Mouse (Mus musculus): ENCODE results near the gene Synpo2. TPM values are rescaled to one million over a fixed set of nuclear protein-coding genes. Genes with fewer than 3 reads are reported as not detected.

Synpo2 gene
- polyA plus RNA-seq, 1 experiment, result 0.02 TPM

GRCm38 (mm10) chr3:123159139-123159824 is 76.7 kb downstream of the Synpo2 start:
- Histone ChIP-seq H3K4me1 (0 out of 2 replicates have a peak, but pooled peaks cover 7% of the 10 kb centered on the region), H3K27me3 (replicated peaks) (peaks cover 10% of the 10 kb centered on the region), H3K9me3 (no peaks in the 10 kb centered on the region), H3K4me3 (replicated peaks) (no peak overlapping the region), H3K36me3 (replicated peaks; ENCODE audit: low read length) (no peaks in the 10 kb centered on the region)
- no peak for TF ChIP-seq FLI1 (IDR thresholded peaks at IDR 0.05; ENCODE audit: low read length)

GRCm38 (mm10) chr3:123158579-123158978 is 77.4 kb downstream of the Synpo2 start:
- peaks cover 10% of the 10 kb centered on the region for H3K27me3 ChIP-seq (replicated peaks)
- TF ChIP-seq GATA1 (IDR thresholded peaks at IDR 0.05; ENCODE audit: borderline replicate concordance, low read length), result no peak
- no peak for TF ChIP-seq FLI1 (IDR thresholded peaks at IDR 0.05; ENCODE audit: low read length)
- no peak overlapping the region for H3K4me3 ChIP-seq (replicated peaks)
- 0 out of 2 replicates have a peak, but pooled peaks cover 7% of the 10 kb centered on the region for H3K4me1 ChIP-seq
- no peaks in the 10 kb centered on the region for H3K36me3 ChIP-seq (replicated peaks; ENCODE audit: low read length)
- H3K9me3 ChIP-seq, result no peaks in the 10 kb centered on the region

- Histone ChIP-seq H3K9me3 (no peaks in the 10 kb centered on the region), H3K36me3 (replicated peaks; ENCODE audit: low read length) (no peaks in the 10 kb centered on the region), H3K4me3 (replicated peaks) (no peak overlapping the region), H3K27me3 (replicated peaks) (peaks cover 6% of the 10 kb centered on the region), H3K4me1 (no peaks in the 10 kb centered on the region)
- TF ChIP-seq FLI1 (IDR thresholded peaks at IDR 0.05; ENCODE audit: low read length) (no peak), GATA1 (IDR thresholded peaks at IDR 0.05; ENCODE audit: borderline replicate concordance, low read length) (no peak)
Measured at GRCm38 (mm10) chr3:123153337-123153736, 82.6 kb downstream of the Synpo2 start.

GRCm38 (mm10) chr3:123152911-123153310 is 83.0 kb downstream of the Synpo2 start:
- Histone ChIP-seq H3K4me3 (replicated peaks) (no peak overlapping the region), H3K4me1 (no peaks in the 10 kb centered on the region), H3K27me3 (replicated peaks) (peaks cover 6% of the 10 kb centered on the region), H3K9me3 (no peaks in the 10 kb centered on the region), H3K36me3 (replicated peaks; ENCODE audit: low read length) (no peaks in the 10 kb centered on the region)
- no peak for TF ChIP-seq GATA1 (IDR thresholded peaks at IDR 0.05; ENCODE audit: borderline replicate concordance, low read length)

GRCm38 (mm10) chr3:123150523-123151135 is 85.3 kb downstream of the Synpo2 start:
- peaks cover 3% of the 10 kb centered on the region for H3K27me3 ChIP-seq (replicated peaks)
- H3K4me1 ChIP-seq, result no peaks in the 10 kb centered on the region
- no peaks in the 10 kb centered on the region for H3K9me3 ChIP-seq
- no peak for TF ChIP-seq FLI1 (IDR thresholded peaks at IDR 0.05; ENCODE audit: low read length)
- no peak for TF ChIP-seq GATA1 (IDR thresholded peaks at IDR 0.05; ENCODE audit: borderline replicate concordance, low read length)
- no peak overlapping the region for H3K4me3 ChIP-seq (replicated peaks)
- no peaks in the 10 kb centered on the region for H3K36me3 ChIP-seq (replicated peaks; ENCODE audit: low read length)

GRCm38 (mm10) chr3:123149380-123150162 is 86.4 kb downstream of the Synpo2 start:
- Histone ChIP-seq H3K27me3 (replicated peaks) (peaks cover 3% of the 10 kb centered on the region), H3K4me3 (replicated peaks) (no peak overlapping the region), H3K9me3 (no peaks in the 10 kb centered on the region), H3K36me3 (replicated peaks; ENCODE audit: low read length) (no peaks in the 10 kb centered on the region), H3K4me1 (no peaks in the 10 kb centered on the region)
- TF ChIP-seq FLI1 (IDR thresholded peaks at IDR 0.05; ENCODE audit: low read length), result no peak
- TF ChIP-seq GATA1 (IDR thresholded peaks at IDR 0.05; ENCODE audit: borderline replicate concordance, low read length), result no peak

GRCm38 (mm10) chr3:123148641-123149040 is 87.3 kb downstream of the Synpo2 start:
- TF ChIP-seq GATA1 (IDR thresholded peaks at IDR 0.05; ENCODE audit: borderline replicate concordance, low read length) (no peak), FLI1 (IDR thresholded peaks at IDR 0.05; ENCODE audit: low read length) (no peak)
- Histone ChIP-seq H3K27me3 (replicated peaks) (peaks cover 3% of the 10 kb centered on the region), H3K36me3 (replicated peaks; ENCODE audit: low read length) (no peaks in the 10 kb centered on the region), H3K4me1 (no peaks in the 10 kb centered on the region), H3K4me3 (replicated peaks) (no peak overlapping the region), H3K9me3 (no peaks in the 10 kb centered on the region)

GRCm38 (mm10) chr3:123146557-123146956 is 89.4 kb downstream of the Synpo2 start:
- TF ChIP-seq GATA1 (IDR thresholded peaks at IDR 0.05; ENCODE audit: borderline replicate concordance, low read length) (no peak), FLI1 (IDR thresholded peaks at IDR 0.05; ENCODE audit: low read length) (no peak)
- H3K36me3 ChIP-seq (replicated peaks; ENCODE audit: low read length), result no peaks in the 10 kb centered on the region
- H3K4me1 ChIP-seq, result no peaks in the 10 kb centered on the region
- no peaks in the 10 kb centered on the region for H3K9me3 ChIP-seq
- peaks cover 3% of the 10 kb centered on the region for H3K27me3 ChIP-seq (replicated peaks)
- H3K4me3 ChIP-seq (replicated peaks), result no peak overlapping the region

- Histone ChIP-seq H3K4me1 (no peaks in the 10 kb centered on the region), H3K36me3 (replicated peaks; ENCODE audit: low read length) (no peaks in the 10 kb centered on the region), H3K27me3 (replicated peaks) (peaks cover 3% of the 10 kb centered on the region), H3K4me3 (replicated peaks) (no peak overlapping the region), H3K9me3 (no peaks in the 10 kb centered on the region)
- TF ChIP-seq GATA1 (IDR thresholded peaks at IDR 0.05; ENCODE audit: borderline replicate concordance, low read length) (no peak), FLI1 (IDR thresholded peaks at IDR 0.05; ENCODE audit: low read length) (no peak)
Measured at GRCm38 (mm10) chr3:123145942-123146341, 90.0 kb downstream of the Synpo2 start.

- Histone ChIP-seq H3K4me3 (replicated peaks) (no peak overlapping the region), H3K4me1 (no peaks in the 10 kb centered on the region), H3K27me3 (replicated peaks) (peaks cover 3% of the 10 kb centered on the region), H3K9me3 (no peaks in the 10 kb centered on the region), H3K36me3 (replicated peaks; ENCODE audit: low read length) (no peaks in the 10 kb centered on the region)
- TF ChIP-seq GATA1 (IDR thresholded peaks at IDR 0.05; ENCODE audit: borderline replicate concordance, low read length) (no peak), FLI1 (IDR thresholded peaks at IDR 0.05; ENCODE audit: low read length) (no peak)
Measured at GRCm38 (mm10) chr3:123143412-123143811, 92.5 kb downstream of the Synpo2 start.
